Mouse (Mus musculus) bone marrow, adult 2 months (tissue): ENCODE measurements around the gene Mrgpra9. TPM values are rescaled to one million over a fixed set of nuclear protein-coding genes. Genes with fewer than 3 reads are reported as not detected.
"Not testable (repeated sequence)": the region's sequence is repeated elsewhere in the genome, so short reads cannot be mapped to it uniquely, and the experiment has no call there.

Source experiments
- H3K27ac ChIP-seq: fragments of 200-500 bp; 2 replicates; pipeline ENCODE4 v1.5.1; 2012; ENCODE audit warnings: low read depth, mild to moderate bottlenecking, control low read depth, inconsistent platforms, low read length; ENCODE audit not compliant: control insufficient read depth, poor library complexity, insufficient read depth
- H3K4me1 ChIP-seq: fragments of 200-500 bp; 2 replicates; pipeline ENCODE4 v1.6.1; 2011; ENCODE audit warnings: low read length; ENCODE audit not compliant: control insufficient read depth, insufficient read depth
- H3K4me3 ChIP-seq: fragments of 200-500 bp; replicated peaks from 2 replicates; pipeline ENCODE3; 2011; ENCODE audit warnings: mild to moderate bottlenecking, low read depth, low read length, control low read depth; ENCODE audit not compliant: control insufficient read depth
- CTCF ChIP-seq: fragments of 200-500 bp; IDR thresholded peaks from 2 replicates; pipeline ENCODE4 v1.5.1; 2011; ENCODE audit warnings: low read length, control low read depth; ENCODE audit not compliant: control insufficient read depth, insufficient read depth
- POLR2A ChIP-seq: fragments of 200-500 bp; IDR thresholded peaks from 2 replicates; pipeline ENCODE4 v1.6.1; 2011; ENCODE audit warnings: low read depth, mild to moderate bottlenecking, control low read depth, low read length, borderline replicate concordance; ENCODE audit not compliant: control insufficient read depth
- WGBS: fragments of 180-500 bp; shearing (Covaris S2); methylation state at CpG from one replicate; pipeline ENCODE4 v1.1.7; 2018; 5-methylcytosine and 5-hydroxymethylcytosine counted together
- polyA plus RNA-seq: library from polyadenylated mRNA; stranded (reverse); fragments of >200 nt; gene quantifications from 2 replicates; pipeline ENCODE4 v1.2.4, GENCODE M21; 2011; ENCODE audit warnings: low replicate concordance; ENCODE audit not compliant: missing spikeins, insufficient read depth, insufficient read length

The Mrgpra9 gene
- not detected in 2 replicates for polyA plus RNA-seq

DNA sequence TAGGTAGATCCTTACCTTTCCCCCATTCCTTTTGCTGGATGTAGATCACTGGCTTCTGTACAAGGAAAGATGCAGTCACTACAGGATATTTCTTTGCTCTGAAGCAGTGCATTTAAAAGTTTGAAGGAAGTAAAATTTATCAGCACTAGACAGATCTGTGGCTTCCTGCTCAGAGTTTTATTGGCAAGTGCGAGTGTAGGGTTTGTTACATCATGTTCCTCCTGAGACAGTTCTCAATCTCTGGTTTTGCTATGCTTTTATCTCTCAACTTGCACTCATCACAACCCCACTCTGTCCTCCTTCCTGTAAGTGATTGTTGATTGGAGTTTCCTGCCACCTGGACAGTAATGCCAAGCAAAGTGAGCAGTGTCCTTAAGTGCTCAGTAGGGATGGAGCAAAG, at the start of gene Mrgpra9:
Mrgpra9 (minus strand) TSS at position 79 of the 400 bp plus-strand sequence.
- TF ChIP-seq POLR2A (no peak), CTCF (no peak)
- Histone ChIP-seq H3K4me1 (no peaks in the 10 kb centered on the region), H3K4me3 (no peak within 1 kb of the TSS), H3K27ac (no peak within 1 kb of the TSS)
- 9% methylated on average over 1 of the region's 1 CpGs for WGBS

DNA sequence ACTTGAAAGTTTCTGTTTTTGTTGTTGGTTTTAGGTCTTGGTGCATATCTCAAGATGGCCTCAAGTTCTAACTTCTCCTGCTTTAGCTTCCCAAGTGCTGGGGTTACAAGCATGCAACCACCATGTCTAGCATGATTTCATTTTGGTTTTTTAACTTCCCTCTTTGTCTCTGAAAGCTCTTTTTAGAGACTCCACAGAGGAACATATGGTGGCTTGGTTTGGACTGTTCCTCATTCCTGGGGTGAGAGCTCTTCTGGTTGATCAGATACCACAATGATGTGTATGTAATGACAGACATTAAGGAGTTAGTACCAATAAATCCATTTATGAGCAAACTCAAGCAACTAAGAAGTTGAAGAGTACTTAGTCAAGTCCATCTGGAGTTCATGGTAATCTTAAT, 47.0 kb upstream of the Mrgpra9 start:
- not testable (repeated sequence) for H3K27ac ChIP-seq

DNA sequence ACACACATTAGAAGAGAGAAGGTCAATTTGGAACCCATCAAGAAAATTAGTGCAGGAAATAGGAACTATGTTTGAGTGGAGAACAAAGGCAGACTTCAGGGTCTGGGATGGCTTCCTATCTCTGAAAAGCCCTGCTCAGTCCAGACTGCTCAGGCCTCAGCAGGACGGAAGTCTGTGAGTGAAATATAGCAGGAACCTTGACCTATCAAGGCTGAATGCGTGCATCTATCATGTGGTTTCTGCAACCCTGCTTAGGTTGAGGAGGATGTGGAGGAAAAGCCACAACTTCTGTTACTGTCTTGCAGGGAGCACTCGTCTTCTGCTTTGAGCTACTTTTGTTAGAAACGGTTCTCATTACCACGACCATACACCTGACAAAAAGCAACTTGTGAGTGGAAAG, 18.9 kb upstream of the Mrgpra9 start:
- not testable (repeated sequence) for H3K27ac ChIP-seq, H3K4me3 ChIP-seq, H3K4me1 ChIP-seq
- 28% methylated on average over 5 of the region's 5 CpGs for WGBS

More for the DNA sequence above, 47.0 kb upstream of the Mrgpra9 start:
- H3K4me3 ChIP-seq, H3K4me1 ChIP-seq: not testable (repeated sequence)

DNA sequence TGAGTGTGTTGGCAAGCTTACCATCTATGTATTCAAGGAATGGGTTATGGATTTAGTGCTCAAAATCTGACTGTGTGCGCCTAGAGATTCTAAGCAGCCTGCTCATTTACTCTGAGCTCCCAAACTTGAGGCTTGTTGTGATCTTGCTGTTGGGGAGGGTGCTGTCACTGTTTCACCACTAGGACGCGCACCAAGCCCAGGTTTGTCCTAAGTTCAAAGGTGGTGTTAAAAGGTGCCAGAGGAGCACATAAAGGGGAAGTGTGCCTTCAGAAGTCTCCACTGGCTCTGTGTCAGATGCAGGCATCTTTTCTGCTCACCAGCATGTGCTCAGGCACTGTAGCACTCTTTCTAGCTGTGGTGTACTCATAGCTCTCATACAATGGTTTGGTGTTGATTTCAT, 8.0 kb downstream of the Mrgpra9 start:
- no peak overlapping the region for H3K4me3 ChIP-seq
- TF ChIP-seq POLR2A = no peak
- no peak for TF ChIP-seq CTCF
- H3K27ac ChIP-seq = no peak overlapping the region
- WGBS = 46% methylated on average over 3 of the region's 3 CpGs
- H3K4me1 ChIP-seq = no peaks in the 10 kb centered on the region

DNA sequence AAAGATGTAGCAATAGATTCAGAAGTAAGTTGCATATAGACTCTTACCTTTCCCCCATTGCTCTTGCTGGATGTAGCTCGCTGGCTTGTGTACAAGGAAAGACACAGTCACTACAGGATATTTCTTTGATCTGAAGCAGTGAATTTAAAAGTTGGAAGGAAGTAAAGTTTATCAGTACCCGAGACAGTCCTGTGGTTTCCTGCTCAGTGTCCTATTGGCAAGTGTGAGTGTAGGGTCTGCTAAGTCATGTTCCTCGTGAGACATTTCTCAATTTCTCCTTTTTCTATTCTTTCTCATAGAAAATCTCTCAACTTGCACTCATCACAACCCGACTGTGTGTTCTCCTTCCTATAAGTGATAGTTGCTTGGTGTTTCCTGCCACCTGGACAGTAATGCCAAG, 47.8 kb downstream of the Mrgpra9 start, which contains the start of gene Mrgpra6:
Mrgpra6 (minus strand) TSS at position 91 of the 400 bp plus-strand sequence.
- WGBS = 2% methylated on average over 4 of the region's 4 CpGs
- H3K4me1 ChIP-seq = no peaks in the 10 kb centered on the region
- TF ChIP-seq POLR2A = no peak
- TF ChIP-seq CTCF = no peak
- no peak within 1 kb of the TSS for H3K27ac ChIP-seq
- H3K4me3 ChIP-seq = no peak within 1 kb of the TSS

DNA sequence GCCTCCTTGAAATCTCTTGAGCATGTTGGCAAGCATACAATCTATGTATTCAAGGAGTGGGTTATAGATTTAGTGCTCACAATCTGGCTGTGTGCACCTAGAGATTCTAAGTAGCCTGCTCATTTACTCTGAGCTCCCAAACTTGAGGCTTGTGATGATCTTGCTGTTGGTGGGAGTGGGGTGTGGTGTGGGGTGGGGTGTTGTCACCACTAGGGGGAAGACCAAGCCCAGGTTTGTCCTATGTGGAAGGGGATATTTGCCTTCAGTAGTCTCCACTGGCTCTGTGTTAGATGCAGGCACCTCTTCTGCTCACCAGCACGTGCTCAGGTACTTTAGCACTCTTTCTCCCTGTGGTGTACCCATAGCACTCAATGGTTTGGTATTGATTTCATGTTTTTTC, 57.4 kb downstream of the Mrgpra9 start:
- TF ChIP-seq POLR2A (no peak), CTCF (no peak)
- WGBS = 32% methylated on average over 1 of the region's 1 CpGs

More for the DNA sequence above, 57.4 kb downstream of the Mrgpra9 start:
- Histone ChIP-seq H3K4me1 (no peaks in the 10 kb centered on the region), H3K27ac (no peak overlapping the region), H3K4me3 (no peak overlapping the region)

Other genes with a start within 250 kb of the Mrgpra9 start
- 6.9 and 12.9 TPM in 2 replicates for gene Spty2d1, start 244.4 kb downstream of the Mrgpra9 start, polyA plus RNA-seq
- 7.4 and 12.4 TPM in 2 replicates for gene Tmem86a, start 202.2 kb downstream of the Mrgpra9 start, polyA plus RNA-seq
- gene Ptpn5, start 119.2 kb downstream of the Mrgpra9 start, polyA plus RNA-seq = not detected in 2 replicates
- not detected in 2 replicates for gene Mrgpra6, start 47.9 kb downstream of the Mrgpra9 start, polyA plus RNA-seq
- gene Mrgpra1, start 101.4 kb upstream of the Mrgpra9 start, polyA plus RNA-seq = not detected in 2 replicates
- 13.4 TPM in 1 of 2 replicates, not detected in the other for gene Mrgpra2a, start 199.3 kb upstream of the Mrgpra9 start, polyA plus RNA-seq